Mouse (Mus musculus): ENCODE data around the gene Speer4e. TPM values are rescaled to one million over a fixed set of nuclear protein-coding genes. Genes with fewer than 3 reads are reported as not detected.
"Not testable (repeated sequence)": the region's sequence is repeated elsewhere in the genome, so short reads cannot be mapped to it uniquely, and the experiment has no call there.

The Speer4e gene
- polyA plus RNA-seq (2015; fragmentation: Nextera tagmentation; extraction: Ambion mirVana) = not detected in 2 replicates

DNA sequence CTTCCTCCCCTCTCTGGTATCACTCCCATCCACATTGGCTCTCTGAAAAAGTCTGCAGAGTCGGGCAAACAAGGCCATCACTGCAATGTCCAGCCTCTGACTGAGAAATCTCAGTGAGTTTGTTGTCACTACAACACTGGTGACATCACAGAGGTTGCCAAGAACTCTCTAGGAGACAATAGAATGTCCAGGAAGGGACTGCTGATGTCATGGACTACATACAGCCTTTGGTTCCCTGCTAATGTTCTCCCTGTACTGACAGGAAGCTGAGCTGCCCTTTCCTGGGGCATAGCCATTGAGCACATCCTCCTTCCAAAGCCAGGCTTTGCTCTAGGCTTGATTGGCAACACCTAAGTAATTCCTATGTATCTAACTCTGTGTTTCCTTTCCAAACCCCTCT, at the start of gene Speer4e:
Speer4e (minus strand) TSS at position 101 of the 400 bp plus-strand sequence.
- not testable (repeated sequence) for DNase-seq (ENCODE audit: low spot score)

DNA sequence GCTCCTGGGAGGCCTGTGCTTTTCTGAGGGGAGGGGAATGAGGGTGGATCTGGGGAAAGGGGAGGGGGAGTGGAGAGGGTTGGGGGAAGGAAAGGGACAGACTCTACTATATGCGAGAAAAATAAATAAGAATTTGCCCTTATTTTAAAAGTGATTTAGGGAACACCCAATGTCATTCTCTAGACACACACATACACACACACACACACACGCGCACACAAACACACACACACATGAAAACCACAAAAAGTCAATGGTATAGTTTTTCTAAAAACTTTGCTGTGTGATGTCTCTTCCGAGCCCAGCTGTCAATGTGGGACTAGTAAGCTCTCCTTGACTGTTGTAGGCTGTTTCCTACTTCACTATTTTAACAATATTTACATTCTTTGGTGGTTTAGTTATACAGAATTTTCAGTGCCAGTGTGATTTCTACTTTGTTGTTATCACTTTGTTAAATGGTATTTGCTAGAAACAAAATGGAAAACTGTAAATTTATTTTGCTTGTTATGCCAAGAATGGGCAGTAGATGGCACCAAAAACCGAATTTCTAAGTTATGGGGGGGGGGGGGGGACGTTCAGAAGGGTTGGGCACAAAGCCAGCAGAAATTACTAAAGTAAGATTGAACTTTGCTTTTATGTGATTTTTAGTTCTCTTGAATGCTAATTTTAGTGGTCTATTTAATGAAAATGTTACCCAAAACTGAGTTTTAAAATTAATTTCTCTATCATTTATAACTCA, 48.6 kb upstream of the Speer4e start:
- DNase-seq (ENCODE audit: low spot score) = not testable (repeated sequence)

DNA sequence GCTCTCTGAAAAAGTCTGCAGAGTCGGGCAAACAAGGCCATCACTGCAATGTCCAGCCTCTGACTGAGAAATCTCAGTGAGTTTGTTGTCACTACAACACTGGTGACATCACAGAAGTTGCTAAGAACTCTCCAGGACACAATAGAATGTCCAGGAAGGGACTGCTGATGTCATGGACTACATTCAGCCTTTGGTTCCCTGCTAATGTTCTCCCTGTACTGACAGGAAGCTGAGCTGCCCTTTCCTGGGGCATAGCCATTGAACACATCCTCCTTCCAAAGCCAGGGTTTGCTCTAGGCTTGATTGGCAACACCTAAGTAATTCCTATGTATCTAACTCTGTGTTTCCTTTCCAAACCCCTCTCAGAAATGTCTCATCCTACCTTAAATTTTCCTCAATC, 40.6 kb upstream of the Speer4e start, which contains the start of gene Gm10354:
Gm10354 (minus strand) TSS at position 101 of the 400 bp plus-strand sequence.
- peak; percentile 1 for DNase-seq (ENCODE audit: low spot score)

DNA sequence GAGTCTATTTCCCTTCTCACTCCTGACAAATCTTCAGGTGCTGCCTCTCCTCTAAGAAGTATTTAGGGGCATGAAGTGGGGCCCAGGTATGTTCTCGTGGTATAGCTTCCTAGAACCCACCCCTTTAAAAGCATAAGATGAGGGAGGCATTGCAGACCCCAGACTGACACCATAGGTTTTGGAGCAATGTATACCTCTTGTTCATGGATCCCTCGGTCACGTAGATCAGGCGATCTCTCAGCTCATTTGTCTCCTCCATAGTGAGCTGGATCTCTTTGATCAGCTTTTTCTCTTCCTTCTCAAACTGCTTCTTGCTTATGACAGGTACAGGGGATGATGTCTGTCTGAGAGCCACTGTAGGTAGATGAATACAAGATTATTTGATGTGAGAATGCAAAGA, 39.1 kb upstream of the Speer4e start:
- peak; percentile 1 for DNase-seq (ENCODE audit: low spot score)

DNA sequence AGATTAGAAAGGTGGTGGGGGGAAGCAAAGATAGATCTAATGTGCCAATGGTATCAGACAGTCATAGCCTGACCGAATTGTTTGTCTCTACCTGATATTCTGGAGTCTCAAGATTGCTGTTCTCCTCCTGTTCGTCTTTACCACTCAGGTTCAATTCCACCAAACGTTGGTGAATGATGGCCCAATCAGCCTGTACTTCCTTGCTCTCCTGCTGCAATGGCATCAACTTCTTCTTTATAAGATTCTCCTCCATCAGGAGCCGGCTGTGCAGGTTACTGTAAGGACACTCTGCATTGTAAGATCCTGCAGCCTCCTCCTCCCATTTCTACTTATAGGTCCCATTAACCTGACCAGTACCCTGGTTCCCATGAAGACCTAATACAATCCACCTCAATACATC, 37.1 kb upstream of the Speer4e start:
- not testable (repeated sequence) for DNase-seq (ENCODE audit: low spot score)

DNA sequence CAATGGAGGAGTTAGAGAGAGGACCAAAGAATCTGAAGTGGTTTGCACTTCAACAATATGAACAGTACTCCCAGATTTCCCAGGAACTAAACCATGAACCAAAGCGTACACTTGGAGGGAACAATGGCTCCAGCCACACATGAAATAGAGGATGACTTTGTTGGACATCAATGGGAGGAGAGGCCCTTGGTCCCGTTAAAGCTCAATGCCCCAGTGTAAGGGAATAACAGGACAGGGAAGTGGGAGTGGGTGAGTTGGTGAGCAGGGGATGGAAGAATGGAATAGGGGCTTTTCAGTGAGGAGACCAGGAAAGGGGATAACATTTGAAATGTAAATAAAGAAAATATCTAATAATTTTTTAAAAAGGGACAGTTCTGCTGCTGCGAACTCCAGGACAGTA, 34.6 kb upstream of the Speer4e start:
- DNase-seq (ENCODE audit: low spot score) = not testable (repeated sequence)

DNA sequence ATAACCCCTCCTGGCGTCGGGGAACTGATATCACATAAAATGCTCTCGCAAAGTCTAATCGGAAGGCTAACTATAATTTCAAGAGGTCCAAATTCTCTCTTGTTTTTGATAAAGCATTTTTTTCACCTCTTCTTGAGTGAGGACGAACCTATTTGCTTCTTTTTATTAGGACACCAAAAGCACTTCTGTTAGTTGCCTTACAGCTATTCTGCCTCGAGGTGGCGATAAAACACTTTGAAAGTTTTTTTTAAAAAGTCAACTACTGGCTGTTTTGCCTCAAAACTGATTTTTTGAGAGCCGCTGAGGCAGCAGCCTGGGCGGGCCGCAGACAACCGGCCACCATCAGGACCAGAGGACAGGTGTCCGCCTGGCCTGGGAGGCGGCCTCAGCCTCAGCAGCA, 25.6 kb upstream of the Speer4e start:
- peak; percentile 1 for DNase-seq (ENCODE audit: low spot score)

DNA sequence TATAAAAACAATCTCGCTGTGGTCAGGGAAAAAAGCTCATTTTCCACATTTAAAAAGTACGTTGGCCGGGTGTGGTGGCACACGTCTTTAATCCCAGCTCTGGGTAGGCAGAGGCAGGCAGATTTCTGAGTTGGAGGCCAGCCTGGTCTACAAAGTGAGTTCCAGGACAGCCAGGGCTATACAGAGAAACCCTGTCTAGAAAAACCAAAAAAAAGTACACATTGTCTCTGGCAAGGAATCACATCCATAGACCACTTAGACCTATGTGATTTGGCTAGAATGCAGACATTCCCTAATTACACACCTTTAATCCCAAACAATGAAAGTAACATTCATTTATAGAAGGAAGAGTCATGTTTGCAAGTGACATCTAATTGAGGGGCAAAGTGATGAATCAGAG, 23.3 kb upstream of the Speer4e start:
- DNase-seq (ENCODE audit: low spot score) = not testable (repeated sequence)

DNA sequence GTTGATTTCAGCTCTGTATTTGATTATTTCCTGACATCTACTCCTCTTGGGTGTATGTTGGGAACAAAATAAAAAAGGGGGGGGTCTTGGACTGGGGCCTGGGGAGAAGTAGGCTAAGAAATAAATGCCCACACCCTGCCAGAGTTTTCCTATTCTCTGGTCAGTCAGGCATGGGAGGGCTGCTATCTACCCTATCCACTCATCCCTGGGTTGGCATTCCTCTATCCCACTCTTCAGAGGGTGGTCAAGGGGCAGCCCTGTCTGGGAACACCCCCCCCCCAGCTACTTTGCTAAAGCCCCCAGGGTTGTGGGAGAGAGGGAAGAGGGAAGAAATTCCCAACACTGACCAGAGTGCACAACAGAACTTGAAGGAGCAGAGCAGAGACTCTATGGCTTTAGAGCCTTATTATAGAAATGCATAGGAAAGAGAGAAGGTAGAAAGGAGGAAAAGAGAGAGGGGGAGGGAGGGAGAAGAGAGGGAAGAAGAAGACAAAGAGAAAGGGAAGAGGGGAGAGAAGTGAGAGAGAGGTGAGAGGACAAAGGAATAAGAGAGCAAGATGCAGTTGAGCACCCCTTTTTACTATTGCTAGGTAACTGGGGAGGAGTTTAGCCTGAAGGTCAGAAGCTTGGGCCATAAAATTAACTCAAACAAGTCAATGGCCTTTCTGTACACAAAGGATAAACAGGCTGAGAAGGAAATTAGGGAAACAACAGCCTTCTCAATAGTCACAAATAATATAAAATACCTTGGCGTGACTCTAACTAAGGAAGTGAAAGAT, 17.9 kb upstream of the Speer4e start:
- DNase-seq (ENCODE audit: low spot score) = not testable (repeated sequence)

DNA sequence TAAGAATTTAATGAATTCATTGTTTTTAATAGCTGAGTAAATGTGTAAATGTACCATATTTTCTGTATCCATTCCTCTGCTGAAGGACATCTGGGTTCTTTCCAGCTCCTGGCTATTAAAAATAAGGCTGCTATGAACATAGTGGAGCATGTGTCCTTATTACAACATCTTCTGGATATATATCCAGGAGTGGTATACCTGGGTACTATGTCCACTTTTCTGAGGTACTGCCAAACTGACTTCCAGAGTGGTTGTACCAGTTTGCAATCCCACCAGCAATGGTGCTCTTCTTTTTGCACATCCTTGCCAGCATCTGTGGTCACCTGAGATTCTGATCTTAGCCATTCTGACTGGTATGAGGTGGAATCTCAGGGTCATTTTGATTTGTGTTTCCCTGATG, 15.4 kb upstream of the Speer4e start:
- not testable (repeated sequence) for DNase-seq (ENCODE audit: low spot score)

DNA sequence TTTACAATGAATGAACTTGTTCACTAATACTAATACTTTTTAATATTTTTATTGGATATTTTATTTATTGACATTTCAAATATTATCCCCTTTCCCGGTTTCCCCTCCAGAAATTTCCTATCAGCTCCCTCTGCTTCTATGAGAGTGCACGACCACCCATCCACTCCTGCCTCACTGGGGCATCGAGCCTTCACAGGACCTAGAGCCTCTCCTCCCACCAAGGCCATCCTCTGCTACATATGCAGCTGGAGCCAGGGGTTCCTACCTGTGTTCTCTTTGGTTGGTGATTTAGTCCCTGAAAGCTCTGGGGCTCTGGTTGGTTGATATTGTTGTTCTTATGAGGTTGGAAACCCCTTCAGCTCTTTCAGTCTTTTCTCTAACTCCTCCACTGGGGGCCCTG, 14.5 kb upstream of the Speer4e start:
- DNase-seq (ENCODE audit: low spot score) = peak; percentile 1

DNA sequence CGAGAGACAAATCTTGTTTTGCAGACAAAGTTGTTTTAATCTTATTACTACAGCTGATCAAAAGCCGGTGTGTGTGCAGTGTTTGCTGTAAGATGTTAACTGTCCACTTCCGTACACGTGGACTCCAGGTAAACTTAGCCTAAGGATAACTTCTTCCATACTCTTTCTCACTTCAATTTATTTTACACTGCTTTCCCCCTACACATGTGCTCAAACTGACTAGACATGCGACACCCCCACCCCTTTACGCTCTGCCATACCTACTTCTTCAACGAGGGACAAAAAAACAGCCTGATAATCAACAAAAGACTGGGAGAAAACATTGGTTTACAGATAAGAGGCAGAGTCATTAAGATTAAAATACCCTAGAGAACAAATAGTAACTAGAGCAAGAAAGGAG, 13.6 kb upstream of the Speer4e start:
- peak; percentile 2 for DNase-seq (ENCODE audit: low spot score)

DNA sequence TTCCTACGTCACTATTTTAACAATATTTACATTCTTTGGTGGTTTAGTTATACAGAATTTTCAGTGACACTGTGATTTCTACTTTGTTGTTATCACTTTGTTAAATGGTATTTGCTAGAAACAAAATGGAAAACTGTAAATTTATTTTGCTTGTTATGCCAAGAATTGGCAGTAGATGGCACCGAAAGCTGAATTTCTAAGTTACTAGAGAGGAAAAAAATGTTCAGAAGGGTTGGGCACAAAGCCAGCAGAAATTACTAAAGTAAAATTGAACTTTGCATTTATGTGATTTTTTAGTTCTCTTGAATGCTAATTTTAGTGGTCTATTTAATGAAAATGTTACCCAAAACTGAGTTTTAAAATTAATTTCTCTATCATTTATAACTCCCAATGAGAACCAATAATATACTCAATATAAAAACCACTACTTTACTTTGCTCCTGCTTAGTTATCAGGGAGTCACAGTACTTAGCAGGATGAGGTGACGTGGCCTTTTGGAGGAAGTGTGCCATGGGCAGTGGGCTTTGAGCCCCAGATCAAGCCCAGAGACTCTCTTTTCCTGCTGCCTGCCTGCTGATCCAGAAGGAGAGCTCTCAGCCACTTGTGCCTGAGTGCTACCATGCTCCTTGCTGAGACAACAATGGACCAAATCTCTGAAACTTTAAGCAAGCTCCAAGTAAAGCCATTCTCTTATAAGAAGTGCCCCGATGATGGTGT, 9.4 kb upstream of the Speer4e start:
- not testable (repeated sequence) for DNase-seq (ENCODE audit: low spot score)

DNA sequence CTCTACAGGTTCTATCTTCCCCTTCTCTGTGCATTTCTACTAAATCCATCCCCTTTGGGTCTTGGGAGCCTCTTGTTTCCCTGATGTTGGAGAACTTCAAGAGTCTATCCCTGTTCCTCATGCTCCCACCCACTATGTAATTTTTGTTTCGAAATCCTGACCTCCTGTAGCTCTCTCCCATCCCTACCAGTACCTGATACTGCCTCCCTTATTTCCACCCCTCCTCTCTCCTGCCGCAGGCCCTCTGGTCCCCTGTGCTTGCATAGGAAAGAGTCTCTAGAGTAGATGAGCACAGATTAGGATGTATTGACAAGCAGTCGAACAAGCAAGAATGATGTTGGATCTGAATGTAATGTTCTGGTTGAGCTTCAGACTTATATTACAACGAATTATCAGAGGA, 7.3 kb upstream of the Speer4e start:
- DNase-seq (ENCODE audit: low spot score) = not testable (repeated sequence)

DNA sequence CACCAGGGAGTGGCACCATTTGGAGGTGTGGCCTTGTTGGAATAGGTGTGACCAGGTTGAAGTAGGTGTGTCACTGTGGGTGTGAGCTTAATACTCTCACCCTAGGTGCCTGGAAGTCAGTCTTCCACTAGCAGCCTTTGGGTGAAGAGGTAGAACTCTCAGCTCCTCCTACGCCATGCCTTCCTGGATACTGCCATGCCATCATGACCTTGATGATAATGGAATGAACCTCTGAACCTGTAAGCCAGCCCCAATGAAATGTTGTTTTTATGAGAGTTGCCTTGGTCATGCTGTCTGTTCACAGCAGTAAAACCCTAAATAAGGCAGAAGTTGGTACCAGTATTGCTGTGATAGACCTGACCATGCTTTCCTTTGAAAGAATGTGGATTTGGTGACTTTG, 2.8 kb upstream of the Speer4e start:
- DNase-seq (ENCODE audit: low spot score) = not testable (repeated sequence)

DNA sequence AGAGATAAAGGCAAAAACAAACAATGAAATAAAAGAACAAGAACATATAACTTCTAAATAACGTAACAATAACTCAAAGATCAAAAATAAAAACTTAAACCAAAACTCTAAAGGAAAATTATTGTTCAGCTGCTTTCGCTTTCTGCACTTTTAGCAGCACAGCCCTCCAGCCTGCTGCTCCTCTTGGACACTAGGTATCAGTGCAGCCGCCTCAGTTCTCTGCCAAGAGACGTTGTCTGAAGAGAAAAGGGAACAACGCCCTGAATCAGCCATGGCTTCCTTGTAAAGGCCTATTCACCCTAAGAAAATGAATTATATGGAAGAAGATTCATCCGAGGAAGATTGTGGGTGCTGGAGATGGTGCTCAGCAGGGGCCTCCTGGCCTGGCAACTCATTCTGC, 4.5 kb downstream of the Speer4e start:
- DNase-seq (ENCODE audit: low spot score) = not testable (repeated sequence)

DNA sequence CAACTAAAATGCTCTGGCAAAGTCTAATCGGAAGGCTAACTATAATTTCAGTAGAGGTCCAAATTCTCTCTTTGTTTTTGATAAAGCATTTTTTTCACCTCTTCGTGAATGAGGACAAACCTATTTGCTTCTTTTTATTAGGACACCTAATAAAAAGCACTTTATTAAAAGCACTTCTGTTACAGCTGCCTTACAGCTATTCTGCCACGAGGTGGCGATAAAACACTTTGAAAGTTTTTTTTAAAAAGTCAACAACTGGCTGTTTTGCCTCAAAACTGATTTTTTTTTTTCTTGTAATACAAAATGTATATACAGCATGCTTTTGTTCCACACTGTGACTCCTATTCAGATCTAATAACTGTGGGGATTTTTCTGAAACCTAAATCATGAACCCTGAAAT, 11.2 kb downstream of the Speer4e start:
- DNase-seq (ENCODE audit: low spot score) = not testable (repeated sequence)

DNA sequence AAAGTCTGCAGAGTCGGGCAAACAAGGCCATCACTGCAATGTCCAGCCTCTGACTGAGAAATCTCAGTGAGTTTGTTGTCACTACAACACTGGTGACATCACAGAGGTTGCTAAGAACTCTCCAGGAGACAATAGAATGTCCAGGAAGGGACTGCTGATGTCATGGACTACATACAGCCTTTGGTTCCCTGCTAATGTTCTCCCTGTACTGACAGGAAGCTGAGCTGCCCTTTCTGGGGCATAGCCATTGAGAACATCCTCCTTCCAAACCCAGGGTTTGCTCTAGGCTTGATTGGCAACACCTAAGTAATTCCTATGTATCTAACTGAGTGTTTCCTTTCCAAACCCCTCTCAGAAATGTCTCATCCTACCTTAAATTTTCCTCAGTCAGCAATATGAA, 23.4 kb downstream of the Speer4e start, which contains the start of gene Gm9758:
Gm9758 (minus strand) TSS at position 101 of the 400 bp plus-strand sequence.
- DNase-seq (ENCODE audit: low spot score) = not testable (repeated sequence)

DNA sequence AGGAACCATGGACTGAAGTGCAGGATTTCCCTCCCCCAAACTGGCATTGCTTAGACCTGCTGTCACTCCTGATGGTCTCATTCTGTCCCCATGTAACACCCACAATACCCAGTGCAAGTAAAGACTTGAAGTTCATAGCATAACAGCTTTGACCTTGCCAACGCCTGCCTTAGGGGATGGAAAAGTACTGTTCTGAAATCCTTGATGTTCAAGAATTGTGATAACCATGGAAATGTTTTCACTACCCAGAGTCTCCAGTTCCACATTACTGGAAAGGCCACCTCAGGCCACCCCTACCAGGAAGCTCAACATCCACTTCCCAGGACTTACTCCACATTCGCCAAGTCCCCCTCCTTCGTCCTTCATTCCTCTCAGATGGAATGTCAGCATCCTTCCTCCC, 23.9 kb downstream of the Speer4e start:
- DNase-seq (ENCODE audit: low spot score) = not testable (repeated sequence)

DNA sequence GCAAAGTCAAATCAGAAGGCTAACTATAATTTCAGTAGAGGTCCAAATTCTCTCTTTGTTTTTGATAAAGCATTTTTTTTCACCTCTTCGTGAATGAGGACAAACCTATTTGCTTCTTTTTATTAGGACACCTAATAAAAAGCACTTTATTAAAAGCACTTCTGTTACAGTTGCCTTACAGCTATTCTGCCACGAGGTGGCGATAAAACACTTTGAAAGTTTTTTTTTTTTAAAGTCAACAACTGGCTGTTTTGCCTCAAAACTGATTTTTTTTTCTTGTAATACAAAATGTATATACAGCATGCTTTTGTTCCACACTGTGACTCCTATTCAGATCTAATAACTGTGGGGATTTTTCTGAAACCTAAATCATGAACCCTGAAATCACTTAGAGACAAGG, 34.7 kb downstream of the Speer4e start:
- DNase-seq (ENCODE audit: low spot score) = not testable (repeated sequence)

DNA sequence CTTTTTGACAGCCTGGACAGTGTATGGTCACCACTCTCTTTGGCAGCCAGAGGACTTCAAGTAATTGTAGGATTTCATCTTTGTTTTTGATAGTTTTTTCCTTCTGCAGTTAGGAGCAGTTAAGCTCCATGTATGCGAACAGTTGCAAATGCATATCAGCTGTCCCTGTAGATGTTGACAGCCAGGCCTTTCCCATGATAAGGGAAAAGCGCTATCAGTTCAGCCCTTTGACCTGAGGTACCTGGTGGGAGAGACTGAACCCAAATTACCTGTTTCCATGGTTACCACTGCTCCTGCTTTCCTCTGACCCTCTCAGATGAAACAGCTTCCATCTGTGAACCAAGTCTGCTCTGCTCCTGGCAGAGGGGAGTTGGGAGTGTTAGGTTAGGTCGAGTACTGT, 46.0 kb downstream of the Speer4e start:
- DNase-seq (ENCODE audit: low spot score) = no peak

DNA sequence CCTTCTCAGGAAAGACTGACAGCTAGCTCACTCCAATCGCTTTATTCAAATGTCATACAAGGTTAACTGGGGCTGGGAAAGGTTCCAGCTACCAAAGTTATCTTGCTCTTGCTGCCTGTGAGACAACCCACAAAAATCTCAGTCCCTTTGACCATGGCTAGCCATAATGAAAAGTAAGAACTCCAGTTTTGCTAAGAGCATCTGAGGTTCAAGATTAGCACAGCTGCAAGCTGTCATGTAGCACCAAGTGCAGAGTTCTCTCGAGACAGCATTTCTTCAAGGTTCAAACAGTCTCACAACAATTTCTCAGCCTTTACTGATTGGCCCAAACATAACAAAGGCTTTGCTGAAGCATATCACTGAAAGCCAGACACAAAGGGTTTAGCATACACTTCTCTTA, 52.9 kb downstream of the Speer4e start:
- DNase-seq (ENCODE audit: low spot score) = not testable (repeated sequence)

Measured in thymus, postnatal 0 days (tissue).